8 mouse cellular contexts compared by ENCODE assay signal in the genomic region with DNA sequence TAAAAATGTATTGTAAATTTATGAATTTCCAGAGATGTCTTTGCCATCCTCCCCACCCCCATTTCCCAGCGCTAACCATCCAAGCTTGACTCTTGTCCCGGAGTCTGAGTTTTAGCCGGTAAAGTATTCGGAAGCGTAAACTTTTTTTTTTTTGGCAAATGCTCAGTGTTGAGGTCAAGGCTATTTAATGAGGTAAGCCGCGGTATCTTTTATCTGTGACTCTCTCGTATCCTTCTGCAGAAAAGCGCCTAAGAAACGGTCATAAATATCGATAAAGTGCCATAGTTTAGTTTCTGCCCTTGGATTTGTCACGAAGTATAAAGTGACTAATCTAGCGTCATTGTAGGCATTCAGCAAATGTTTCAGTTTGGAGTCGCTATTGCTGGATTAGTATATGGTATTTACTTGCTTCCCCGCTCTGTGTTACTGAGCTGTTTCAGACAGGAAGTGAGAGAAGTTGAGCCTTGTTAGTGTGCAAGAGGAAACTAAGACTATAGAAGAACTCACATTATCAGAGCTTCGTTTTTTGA. TPM values are rescaled to one million over a fixed set of nuclear protein-coding genes. Genes with fewer than 3 reads are reported as not detected.
A peak's percentile ranks its signal among the peaks of the same experiment; 100 is the strongest.
DNase-seq lines count a peak whose midpoint lies in the region; ATAC-seq and TF ChIP-seq lines count a peak whose summit lies in the region.

No protein-coding gene starts in this region.

- H3K9ac ChIP-seq in lung, embryonic 14.5 days: peak overlapping the region; percentile 95
- H3K9ac ChIP-seq in forebrain, embryonic 14.5 days (ENCODE audit: low read length): peak overlapping the region; percentile 89
- H3K9ac ChIP-seq in liver, embryonic 13.5 days: peak overlapping the region; percentile 97
- peak overlapping the region; percentile 92 for H3K9ac ChIP-seq in stomach, embryonic 15.5 days

- H3K4me2 ChIP-seq in lung, embryonic 14.5 days: peak overlapping the region; percentile 74
- peak overlapping the region; percentile 82 for H3K4me2 ChIP-seq in forebrain, embryonic 14.5 days (ENCODE audit: low read length)
- peak overlapping the region; percentile 80 for H3K4me2 ChIP-seq in liver, embryonic 13.5 days
- H3K4me2 ChIP-seq in stomach, embryonic 15.5 days: peak overlapping the region; percentile 56

- TF ChIP-seq CTCF in lung, embryonic 14.5 days (IDR thresholded peaks at IDR 0.05; ENCODE audit: low read depth): no peak

- H3K27ac ChIP-seq in lung, embryonic 14.5 days (ENCODE audit: low read depth): peak overlapping the region; percentile 96
- H3K27ac ChIP-seq in forebrain, embryonic 14.5 days (ENCODE audit: low read depth, low read length): peak overlapping the region; percentile 91; the same call in 1 of the 2 replicates
- peak overlapping the region; percentile 91 for H3K27ac ChIP-seq in liver, embryonic 13.5 days
- H3K27ac ChIP-seq in stomach, embryonic 15.5 days: peak overlapping the region; percentile 96

- H3K4me1 ChIP-seq in lung, embryonic 14.5 days (ENCODE audit: insufficient read depth): peaks cover 19% of the 10 kb centered on the region
- peaks cover 19% of the 10 kb centered on the region for H3K4me1 ChIP-seq in forebrain, embryonic 14.5 days (ENCODE audit: control insufficient read depth, insufficient read depth, low read length)
- peaks cover 69% of the 10 kb centered on the region for H3K4me1 ChIP-seq in liver, embryonic 13.5 days (replicated peaks)
- peaks cover 32% of the 10 kb centered on the region for H3K4me1 ChIP-seq in stomach, embryonic 15.5 days

- H3K27me3 ChIP-seq in lung, embryonic 14.5 days (ENCODE audit: insufficient read depth, low read length): no peaks in the 10 kb centered on the region
- no peaks in the 10 kb centered on the region for H3K27me3 ChIP-seq in forebrain, embryonic 14.5 days (replicated peaks; ENCODE audit: control insufficient read depth, insufficient read depth, low read length)
- H3K27me3 ChIP-seq in liver, embryonic 13.5 days: no peaks in the 10 kb centered on the region
- no peaks in the 10 kb centered on the region for H3K27me3 ChIP-seq in stomach, embryonic 15.5 days (replicated peaks)

- peak overlapping the region; percentile 70 for H3K4me3 ChIP-seq in lung, embryonic 14.5 days (ENCODE audit: low read depth, low read length)
- peak overlapping the region; percentile 91 for H3K4me3 ChIP-seq in forebrain, embryonic 14.5 days (ENCODE audit: low read depth, low read length)
- H3K4me3 ChIP-seq in liver, embryonic 13.5 days (replicated peaks): peak overlapping the region; percentile 86
- peak overlapping the region; percentile 92 for H3K4me3 ChIP-seq in stomach, embryonic 15.5 days (replicated peaks)

- no peaks in the 10 kb centered on the region for H3K36me3 ChIP-seq in lung, embryonic 14.5 days (ENCODE audit: insufficient read depth)
- H3K36me3 ChIP-seq in forebrain, embryonic 14.5 days (ENCODE audit: control insufficient read depth, insufficient read depth, low read length): no peaks in the 10 kb centered on the region
- H3K36me3 ChIP-seq in liver, embryonic 13.5 days: no peaks in the 10 kb centered on the region
- no peaks in the 10 kb centered on the region for H3K36me3 ChIP-seq in stomach, embryonic 15.5 days

- whole genome bisulfite sequencing in lung, embryonic 14.5 days: under 1% methylated on average over 16 of the region's 16 CpGs
- 1% methylated on average over 16 of the region's 16 CpGs for WGBS in forebrain, embryonic 14.5 days
- WGBS in liver, embryonic 13.5 days (ENCODE audit: insufficient replicate concordance): under 1% methylated on average over 16 of the region's 16 CpGs
- under 1% methylated on average over 16 of the region's 16 CpGs for WGBS in stomach, embryonic 15.5 days

- no peak for ATAC-seq in lung, embryonic 14.5 days (ENCODE audit: insufficient read depth)
- peak; percentile 35 for ATAC-seq in activated CD4-positive, CD25-positive, alpha-beta regulatory T cell, adult 4 months
- ATAC-seq in forebrain, embryonic 14.5 days: no peak
- ATAC-seq in liver, embryonic 13.5 days (ENCODE audit: low read depth): no peak
- no peak for ATAC-seq in stomach, embryonic 15.5 days (ENCODE audit: insufficient read depth, low FRiP score, low read depth)

- no peaks in the 10 kb centered on the region for H3K9me3 ChIP-seq in lung, embryonic 14.5 days (ENCODE audit: low read depth, low read length)
- H3K9me3 ChIP-seq in forebrain, embryonic 14.5 days (replicated peaks; ENCODE audit: control insufficient read depth, low read length): no peaks in the 10 kb centered on the region
- H3K9me3 ChIP-seq in liver, embryonic 13.5 days (replicated peaks): no peaks in the 10 kb centered on the region
- no peaks in the 10 kb centered on the region for H3K9me3 ChIP-seq in stomach, embryonic 15.5 days

- DNase-seq in lung, embryonic 14.5 days: peak; percentile 61
- no peak for DNase-seq in lung, postnatal 10 days
- DNase-seq in forebrain, embryonic 14.5 days (ENCODE audit: low spot score): peak; percentile 30
- DNase-seq in liver, embryonic 13.5 days: peak; percentile 5
- no peak for DNase-seq in right cerebral cortex, postnatal 25 days
- DNase-seq in urinary bladder, postnatal 36 days (ENCODE audit: low spot score in 2 of 2): no peak

RNA-seq across cellular contexts. Expression of a gene that starts 10.1 kb away (rescaled TPM):
- polyA plus RNA-seq in lung, embryonic 14.5 days (2014; fragmentation: Nextera tagmentation; extraction: Ambion mirVana): 291 and 336 TPM in 2 replicates
- polyA plus RNA-seq in activated CD4-positive, CD25-positive, alpha-beta regulatory T cell, adult 4 months (2017; shearing (Covaris generic)): 1,000 to 10,000 TPM; 1,863 to 2,031 TPM
- polyA plus RNA-seq in forebrain, embryonic 14.5 days (2014; fragmentation: Nextera tagmentation; extraction: Ambion mirVana): 213 and 214 TPM in 2 replicates
- polyA plus RNA-seq in liver, embryonic 13.5 days (2015; fragmentation: Nextera tagmentation; extraction: Ambion mirVana): 236 and 269 TPM in 2 replicates
- polyA plus RNA-seq in stomach, embryonic 15.5 days (2015; fragmentation: Nextera tagmentation; extraction: Ambion mirVana): 318 and 349 TPM in 2 replicates

Comparison
In these comparisons a context has a peak if more than half of its experiments do, and no peak if none do; other contexts are left out.
1. DNase-seq: peak in lung, embryonic 14.5 days (single experiment), forebrain, embryonic 14.5 days (single experiment) and liver, embryonic 13.5 days (single experiment); none in lung, postnatal 10 days (single experiment), right cerebral cortex, postnatal 25 days (single experiment) and urinary bladder, postnatal 36 days (0 of 2).
2. Peak in every context shown above with its lines, with median percentiles within 50 percentile points of each other: H3K27ac ChIP-seq, H3K4me2 ChIP-seq, H3K4me3 ChIP-seq and H3K9ac ChIP-seq.